Mouse (Mus musculus) mesoderm, embryonic 11.5 days (tissue): Measurements from ENCODE around the gene Ccdc85b.
A peak's percentile ranks its signal among the peaks of the same experiment; 100 is the strongest.
"Not testable (repeated sequence)": the region's sequence is repeated elsewhere in the genome, so short reads cannot be mapped to it uniquely, and the experiment has no call there.

Experiments used
- DNase-seq: peaks from one replicate; pipeline ENCODE4 v3.0.0-alpha.2; 2012; ENCODE audit warnings: low read depth, low spot score

Gene Ccdc85b

GRCm38 (mm10) chr19:5457746-5458442, at the start of gene Ccdc85b:
Gene Ccdc85b (minus strand): TSS chr19:5457894.
- DNase-seq, result no peak

DNA sequence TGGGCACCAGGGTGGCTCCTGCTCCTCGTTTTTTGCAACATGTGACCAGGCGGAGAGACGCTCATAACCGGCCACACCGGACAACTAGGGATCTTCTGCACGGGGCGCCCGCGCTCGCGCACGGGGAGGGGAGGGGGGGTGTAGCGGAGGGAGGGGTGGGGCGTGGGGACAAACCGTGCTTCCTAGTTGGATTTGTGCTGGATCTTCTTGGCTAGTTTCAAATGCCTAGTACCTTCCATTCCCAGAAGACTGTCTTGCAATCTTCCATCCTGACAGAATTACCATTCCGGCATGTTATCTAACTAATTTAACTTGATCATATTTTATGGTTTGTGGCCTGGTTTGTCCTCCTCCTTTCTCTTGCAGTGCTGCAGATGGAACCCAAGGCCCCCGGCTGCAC, 46.0 kb upstream of the Ccdc85b start, which contains the start of gene 1700020D05Rik:
Gene 1700020D05Rik (minus strand): TSS at position 101 of the 400 bp plus-strand sequence.
- DNase-seq, result no peak

GRCm38 (mm10) chr19:5500330-5500875, 42.7 kb upstream of the Ccdc85b start:
- DNase-seq, result no peak

DNA sequence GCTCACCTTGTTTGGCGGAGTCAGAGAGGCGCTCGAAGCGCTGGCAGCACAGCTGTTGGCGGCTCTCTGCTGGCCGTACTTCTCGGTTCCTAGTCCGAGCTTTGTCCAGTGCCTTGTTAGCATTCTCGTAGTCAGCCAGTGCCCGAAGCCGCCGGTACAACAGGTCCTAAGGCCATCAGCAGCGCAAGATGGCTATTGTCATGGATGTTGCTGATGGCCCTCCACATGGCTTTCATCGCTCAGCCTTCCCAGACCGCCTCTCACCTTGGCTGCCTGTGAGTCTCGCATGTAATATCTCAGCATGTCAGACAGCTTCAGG, 38.3 kb upstream of the Ccdc85b start:
- DNase-seq, result no peak

GRCm38 (mm10) chr19:5495353-5496051, 37.8 kb upstream of the Ccdc85b start:
- DNase-seq, result no peak

DNA sequence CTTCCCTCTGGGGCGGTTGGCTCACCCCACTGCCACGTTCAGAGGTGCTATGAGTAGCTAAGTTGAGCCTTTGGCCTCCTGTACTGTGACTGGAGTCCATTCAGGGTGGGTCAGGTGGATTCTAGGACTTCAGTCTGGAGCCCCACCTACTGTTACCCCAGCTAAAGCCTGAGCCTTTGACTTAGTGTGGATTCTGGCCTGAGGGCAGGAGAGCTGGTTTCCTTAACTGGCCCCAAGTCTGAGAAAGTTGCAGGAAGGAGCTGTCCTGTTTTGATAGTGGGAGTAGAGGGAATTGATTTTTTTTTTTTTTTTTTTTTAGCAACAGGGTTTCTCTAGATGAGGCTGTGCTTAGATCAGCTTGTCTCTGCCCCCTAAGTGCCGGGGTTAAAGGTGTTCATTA, 36.6 kb upstream of the Ccdc85b start:
- DNase-seq, result no peak

DNA sequence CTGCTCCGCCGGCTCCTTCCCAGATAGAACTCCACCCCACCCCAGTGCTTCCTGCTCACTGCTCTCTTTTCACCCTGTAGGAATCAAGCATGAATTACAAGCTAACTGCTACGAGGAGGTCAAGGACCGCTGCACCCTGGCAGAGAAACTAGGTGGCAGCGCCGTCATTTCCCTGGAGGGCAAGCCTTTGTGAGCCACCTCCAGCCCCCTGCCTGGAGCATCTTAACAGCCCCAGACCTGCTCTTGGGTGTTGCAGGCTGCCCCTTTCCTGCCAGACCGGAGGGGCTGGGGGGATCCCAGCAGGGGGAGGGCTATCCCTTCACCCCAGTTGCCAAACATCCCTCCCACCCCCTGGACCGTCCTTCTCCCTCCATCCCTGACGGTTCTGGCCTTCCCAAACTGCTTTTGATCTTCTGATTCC, 35.6 kb upstream of the Ccdc85b start:
- DNase-seq, result not testable (repeated sequence)

DNA sequence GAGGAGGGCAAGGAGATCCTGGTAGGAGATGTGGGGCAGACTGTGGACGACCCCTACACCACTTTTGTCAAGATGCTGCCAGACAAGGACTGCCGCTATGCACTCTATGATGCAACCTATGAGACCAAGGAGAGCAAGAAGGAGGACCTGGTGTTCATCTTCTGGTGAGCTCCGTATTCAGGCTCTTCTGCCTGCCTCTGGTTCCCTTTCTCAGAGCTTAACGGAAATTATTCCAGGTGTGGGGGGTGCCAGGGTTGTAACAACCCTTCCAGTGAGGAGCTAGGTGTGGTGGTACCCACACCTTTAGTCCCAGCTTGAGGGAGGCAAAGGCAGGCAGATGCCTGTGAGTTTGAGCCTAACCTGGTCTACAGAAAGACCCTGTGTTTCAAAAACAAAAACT, 34.9 kb upstream of the Ccdc85b start:
- no peak for DNase-seq

- DNase-seq, result peak; percentile 78
Observed at GRCm38 (mm10) chr19:5490898-5491708, 33.4 kb upstream of the Ccdc85b start.

DNA sequence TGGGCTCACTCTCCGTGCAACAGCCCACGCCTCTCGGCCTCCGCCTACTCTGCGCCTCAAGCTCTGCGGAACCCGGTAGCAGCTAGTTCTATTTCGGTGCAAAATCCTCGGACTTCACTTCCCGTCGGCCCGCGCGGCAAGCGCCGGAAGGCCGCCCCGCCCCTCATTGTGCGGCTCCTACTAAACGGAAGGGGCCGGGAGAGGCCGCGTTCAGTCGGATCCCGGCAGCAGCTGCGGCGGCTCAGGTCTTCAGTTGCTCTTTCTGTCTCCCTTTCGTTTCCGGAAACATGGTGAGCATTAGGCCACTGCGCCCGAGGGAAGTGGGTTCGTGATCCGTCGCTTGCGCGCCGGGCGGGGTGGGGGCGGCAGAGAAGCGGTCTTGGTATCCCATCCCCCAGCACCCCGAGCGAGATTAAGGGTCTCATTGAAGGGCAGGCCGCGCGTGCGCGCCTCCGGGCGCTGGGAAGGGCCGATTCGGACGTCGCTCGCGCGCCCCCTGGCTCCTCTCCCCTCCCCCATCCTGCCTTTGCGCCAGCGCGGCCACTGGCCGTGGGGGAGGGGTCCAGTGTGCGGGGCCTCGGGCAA, 32.7 kb upstream of the Ccdc85b start, which contains the start of gene Cfl1:
Gene Cfl1 (plus strand): TSS at position 143 of the 585 bp plus-strand sequence.
- peak; percentile 96 for DNase-seq

- DNase-seq, result not testable (repeated sequence)
Observed at GRCm38 (mm10) chr19:5489721-5490120, 32.0 kb upstream of the Ccdc85b start.

GRCm38 (mm10) chr19:5488878-5489571, 31.3 kb upstream of the Ccdc85b start:
- peak; percentile 98 for DNase-seq

DNA sequence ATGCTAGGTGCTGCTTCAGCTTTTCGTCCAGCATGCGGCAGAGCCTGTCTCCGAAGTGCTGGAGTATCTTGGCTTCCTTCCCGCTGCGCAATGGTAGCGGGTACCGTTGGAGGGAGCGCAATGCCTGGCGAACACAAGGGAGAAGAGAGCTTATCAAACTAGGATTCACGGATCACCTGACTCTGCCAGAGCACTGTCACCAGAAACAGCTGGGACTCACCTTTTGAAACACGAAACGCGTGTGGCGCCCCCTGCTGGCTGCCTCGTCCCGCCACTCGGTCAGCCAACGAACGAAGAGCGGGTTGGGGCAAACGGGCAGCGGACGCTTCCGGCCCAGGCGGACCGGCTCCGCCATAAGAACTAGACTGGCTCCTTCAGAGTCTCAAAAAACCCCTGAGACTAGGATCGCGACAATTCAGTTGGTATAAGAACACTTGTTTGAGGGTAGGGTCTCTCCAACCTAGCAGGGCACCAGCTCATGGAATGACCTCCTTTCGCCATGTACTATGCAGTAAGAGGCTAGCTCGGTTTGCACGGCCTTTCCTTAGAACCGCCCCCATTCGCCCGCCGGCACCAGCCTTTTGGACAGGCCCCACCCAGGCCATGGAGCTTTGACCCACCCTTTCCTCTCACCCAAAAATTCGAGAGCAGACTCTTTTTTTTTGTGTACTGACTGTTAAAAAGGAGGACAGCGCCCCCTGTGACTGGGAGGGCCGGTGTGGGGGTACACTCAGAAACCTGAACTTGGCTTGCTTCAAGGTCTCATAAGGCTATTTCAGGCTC, 30.3 kb upstream of the Ccdc85b start, which contains the start of gene Mus81:
Gene Mus81 (minus strand): TSS at position 635 of the 783 bp plus-strand sequence.
- DNase-seq, result peak; percentile 94

GRCm38 (mm10) chr19:5486771-5487170, 29.1 kb upstream of the Ccdc85b start:
- DNase-seq, result no peak

- DNase-seq, result no peak
Observed at GRCm38 (mm10) chr19:5486286-5486685, 28.6 kb upstream of the Ccdc85b start.

- DNase-seq, result no peak
Observed at GRCm38 (mm10) chr19:5485821-5486220, 28.1 kb upstream of the Ccdc85b start.

GRCm38 (mm10) chr19:5485371-5485770, 27.7 kb upstream of the Ccdc85b start:
- no peak for DNase-seq

DNA sequence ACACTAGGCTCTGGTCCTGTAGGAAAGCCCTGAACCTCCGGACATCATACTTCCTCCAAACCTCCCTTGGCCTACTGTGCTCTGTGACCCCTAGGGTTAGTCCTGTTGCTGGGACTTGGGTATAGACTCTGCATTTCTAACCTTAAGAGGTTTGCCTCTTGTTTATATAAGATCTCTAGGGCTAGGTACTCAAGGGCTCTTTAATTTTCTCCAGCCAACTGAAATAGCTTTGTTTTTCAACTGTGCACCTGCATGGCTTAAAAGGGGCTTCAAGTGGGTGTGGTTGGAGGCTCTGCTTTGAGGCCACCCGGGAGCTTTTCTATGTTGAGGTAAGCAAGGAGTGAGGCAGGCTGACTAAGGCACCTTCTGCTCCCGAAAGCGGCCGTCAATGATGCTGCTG, 26.8 kb upstream of the Ccdc85b start:
- DNase-seq, result no peak

DNA sequence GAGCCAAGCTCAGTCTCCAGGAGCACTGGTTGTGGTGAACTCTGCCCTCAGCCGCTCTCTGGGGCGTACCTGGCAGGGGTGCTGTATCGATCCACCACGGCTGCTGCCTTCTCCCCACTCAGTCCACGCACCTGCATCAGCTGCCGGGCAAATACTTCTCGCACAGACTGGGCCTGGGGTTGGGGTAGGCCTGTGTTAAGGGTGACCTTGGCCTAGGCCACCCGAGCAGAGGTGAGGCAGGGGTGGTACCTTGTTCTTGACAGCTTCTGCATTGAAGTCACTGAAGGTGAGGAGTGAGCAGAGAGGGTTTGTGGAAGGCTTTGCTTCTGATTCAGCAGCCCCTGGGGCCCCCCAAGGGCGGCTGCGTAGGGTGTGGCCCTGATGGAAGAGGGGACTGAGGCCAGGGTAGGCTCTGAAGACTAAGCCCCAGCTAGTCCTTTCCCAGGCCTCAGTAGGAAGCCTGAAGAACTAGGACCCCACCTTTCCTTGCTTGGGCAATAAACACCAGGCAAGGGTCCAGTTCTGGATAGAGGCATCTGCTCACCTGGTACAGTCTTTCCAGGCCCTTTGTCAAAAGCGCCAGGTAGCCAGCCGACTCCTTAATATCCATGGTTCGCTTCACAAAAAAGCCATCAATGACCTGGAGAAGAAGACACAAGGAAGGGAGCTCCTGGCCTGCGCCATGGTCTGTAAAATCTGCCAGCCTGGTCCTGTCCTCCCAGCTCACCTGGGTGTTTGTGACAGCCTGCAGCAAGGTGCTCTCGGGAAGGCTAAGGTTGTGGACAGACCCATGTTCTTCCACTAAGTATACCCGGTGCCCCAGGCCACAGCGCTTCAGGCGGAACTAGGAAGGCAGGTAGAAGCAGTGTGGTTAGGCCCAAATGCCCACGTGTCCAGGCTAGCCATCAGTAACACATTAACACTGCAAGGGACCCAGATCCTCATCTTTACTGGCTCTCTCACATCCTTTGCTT, 26.0 kb upstream of the Ccdc85b start:
- no peak for DNase-seq
